Mouse (Mus musculus) forelimb bud, embryonic 11.5 days (tissue): ENCODE measurements around the gene Grem2.

Experiments used
- DNase-seq: peaks from one replicate; pipeline ENCODE4 v3.0.0-alpha.2; 2012; ENCODE audit warnings: low read depth, low spot score

Grem2 gene

GRCm38 (mm10) chr1:174921298-174921955 is at the start of gene Grem2:
Gene Grem2 (minus strand): TSS chr1:174921819.
- peak; percentile 50 for DNase-seq

- no peak for DNase-seq
Observed at GRCm38 (mm10) chr1:174959837-174960236, 38.2 kb upstream of the Grem2 start.

GRCm38 (mm10) chr1:174931003-174931619 is 9.5 kb upstream of the Grem2 start:
- DNase-seq: no peak

- no peak for DNase-seq
Observed at GRCm38 (mm10) chr1:174929459-174930181, 8.0 kb upstream of the Grem2 start.

GRCm38 (mm10) chr1:174918949-174919348 is 2.7 kb downstream of the Grem2 start:
- DNase-seq: no peak

- no peak for DNase-seq
Observed at GRCm38 (mm10) chr1:174918236-174918870, 3.3 kb downstream of the Grem2 start.

- no peak for DNase-seq
Observed at GRCm38 (mm10) chr1:174909834-174910233, 11.8 kb downstream of the Grem2 start.

GRCm38 (mm10) chr1:174908232-174908631 is 13.4 kb downstream of the Grem2 start:
- no peak for DNase-seq

GRCm38 (mm10) chr1:174907637-174908036 is 14.0 kb downstream of the Grem2 start:
- no peak for DNase-seq

- DNase-seq: no peak
Observed at GRCm38 (mm10) chr1:174902755-174903154, 18.9 kb downstream of the Grem2 start.

- DNase-seq: no peak
Observed at GRCm38 (mm10) chr1:174892471-174892870, 29.1 kb downstream of the Grem2 start.

GRCm38 (mm10) chr1:174888684-174889405 is 32.8 kb downstream of the Grem2 start:
- DNase-seq: no peak

- no peak for DNase-seq
Observed at GRCm38 (mm10) chr1:174888073-174888472, 33.5 kb downstream of the Grem2 start.

GRCm38 (mm10) chr1:174882496-174882895 is 39.1 kb downstream of the Grem2 start:
- DNase-seq: no peak

- DNase-seq: no peak
Observed at GRCm38 (mm10) chr1:174875173-174875572, 46.4 kb downstream of the Grem2 start.

GRCm38 (mm10) chr1:174860407-174861118 is 61.1 kb downstream of the Grem2 start:
- DNase-seq: no peak

GRCm38 (mm10) chr1:174856188-174856587 is 65.4 kb downstream of the Grem2 start:
- DNase-seq: no peak

- no peak for DNase-seq
Observed at GRCm38 (mm10) chr1:174844786-174845185, 76.8 kb downstream of the Grem2 start.

- DNase-seq: no peak
Observed at GRCm38 (mm10) chr1:174836861-174837260, 84.8 kb downstream of the Grem2 start.

- no peak for DNase-seq
Observed at GRCm38 (mm10) chr1:174826562-174826961, 95.1 kb downstream of the Grem2 start.

- no peak for DNase-seq
Observed at GRCm38 (mm10) chr1:174811846-174812245, 109.8 kb downstream of the Grem2 start.
